ENCODE assay signal across 26 mouse cellular contexts in the genomic region with DNA sequence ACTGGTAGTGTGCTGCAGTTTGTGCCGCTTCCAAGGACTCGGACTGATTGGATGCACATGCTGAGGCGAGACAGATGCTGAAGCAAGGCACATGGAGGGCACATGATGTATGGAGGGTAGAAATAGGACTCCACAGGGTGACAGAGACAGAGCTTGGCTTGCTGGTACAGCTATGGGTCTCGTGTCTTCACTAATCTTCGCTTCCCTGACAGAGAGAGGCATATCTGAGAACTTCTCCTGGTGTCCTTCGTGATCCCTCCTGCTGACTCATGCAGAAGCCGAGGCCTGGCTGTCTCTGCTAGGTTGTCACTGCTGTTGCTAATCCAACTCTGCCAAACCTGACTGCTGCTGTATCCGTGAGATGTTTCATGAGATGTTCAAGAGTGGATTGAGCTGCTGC. TPM values are rescaled to one million over a fixed set of nuclear protein-coding genes. Genes with fewer than 3 reads are reported as not detected.
A peak's percentile ranks its signal among the peaks of the same experiment; 100 is the strongest.
DNase-seq lines count a peak whose midpoint lies in the region; ATAC-seq lines count a peak whose summit lies in the region.
"Had no signal": no experiment of that assay in that cellular context is flagged by ENCODE, and none has a peak within 500 bp of the region (broad histone marks: within the 10 kb centered on the region; RNA-seq: fewer than 3 reads in every experiment).

No protein-coding gene starts in this region.

- no peak overlapping the region for H3K4me3 ChIP-seq in heart, embryonic 12.5 days
- no peak overlapping the region for H3K4me3 ChIP-seq in embryonic facial prominence, embryonic 10.5 days
- no peak overlapping the region for H3K4me3 ChIP-seq in embryonic facial prominence, embryonic 13.5 days
- H3K4me3 ChIP-seq: erythroblast, embryonic 14.5 days; forebrain, embryonic 12.5 days; forebrain, embryonic 15.5 days; heart, adult 2 months; heart, embryonic 10.5 days had no signal

- ATAC-seq in heart, embryonic 12.5 days (ENCODE audit: insufficient number of reproducible peaks, low FRiP score), result no peak
- no peak for ATAC-seq in embryonic facial prominence, embryonic 13.5 days (ENCODE audit: insufficient number of reproducible peaks, insufficient read depth, low FRiP score, low TSS enrichment, low read depth)
- ATAC-seq: forebrain, embryonic 15.5 days; hindbrain, postnatal 0 days; inflammation-experienced regulatory T-cells, adult 6 months; intestine, embryonic 16.5 days; Patski had no signal

- DNase-seq in adrenal gland, postnatal 14 days, result peak; percentile 12
- DNase-seq in adrenal gland, postnatal 10 days, result no peak
- DNase-seq in heart, adult 11 months, result peak; percentile 55
- no peak for DNase-seq in embryonic facial prominence, embryonic 10.5 days (ENCODE audit: low spot score)
- no peak for DNase-seq in layer of hippocampus, postnatal 10 days (ENCODE audit: low spot score in 2 of 2)
- DNase-seq: B cell, adult 2 months; cerebellum, adult 11-12 months; cerebellum, adult 8-10 months; cerebellum, postnatal 10 days; cerebellum, postnatal 36 days; embryo, embryonic 11 days; gastrocnemius, postnatal 25 days; heart, adult 2 months; kidney, adult 18-20 months had no signal

- H3K4me2 ChIP-seq in heart, embryonic 12.5 days, result no peak overlapping the region
- no peak overlapping the region for H3K4me2 ChIP-seq in embryonic facial prominence, embryonic 13.5 days
- H3K4me2 ChIP-seq: forebrain, embryonic 12.5 days; forebrain, embryonic 15.5 days; hindbrain, embryonic 14.5 days had no signal

- no peak overlapping the region for H3K9ac ChIP-seq in heart, embryonic 12.5 days
- 0 out of 2 replicates have a peak overlapping the region, but pooled peaks have one; percentile 6 for H3K9ac ChIP-seq in embryonic facial prominence, embryonic 13.5 days
- H3K9ac ChIP-seq: forebrain, embryonic 12.5 days; forebrain, embryonic 15.5 days; hindbrain, embryonic 14.5 days had no signal

- 76% methylated on average over 8 of the region's 8 CpGs for WGBS in heart, embryonic 12.5 days
- 87% methylated on average over 8 of the region's 8 CpGs for WGBS in embryonic facial prominence, embryonic 10.5 days
- WGBS in embryonic facial prominence, embryonic 13.5 days, result 90% methylated on average over 8 of the region's 8 CpGs

- no peaks in the 10 kb centered on the region; the same call in 1 of the 2 replicates for H3K27me3 ChIP-seq in heart, embryonic 12.5 days (replicated peaks)
- peaks cover 22% of the 10 kb centered on the region for H3K27me3 ChIP-seq in embryonic facial prominence, embryonic 10.5 days (replicated peaks; ENCODE audit: low read depth, poor library complexity, severe bottlenecking)
- peaks cover 10% of the 10 kb centered on the region; the same call in 1 of the 2 replicates for H3K27me3 ChIP-seq in embryonic facial prominence, embryonic 13.5 days
- H3K27me3 ChIP-seq: Patski had no signal

- H3K4me1 ChIP-seq in heart, embryonic 12.5 days (replicated peaks), result peaks cover 5% of the 10 kb centered on the region
- H3K4me1 ChIP-seq in embryonic facial prominence, embryonic 10.5 days, result peaks cover 10% of the 10 kb centered on the region
- peaks cover 6% of the 10 kb centered on the region; the same call in 1 of the 2 replicates for H3K4me1 ChIP-seq in embryonic facial prominence, embryonic 13.5 days

- H3K9me3 ChIP-seq in heart, embryonic 12.5 days (replicated peaks), result no peaks in the 10 kb centered on the region
- H3K9me3 ChIP-seq in embryonic facial prominence, embryonic 10.5 days, result no peaks in the 10 kb centered on the region
- H3K9me3 ChIP-seq in embryonic facial prominence, embryonic 13.5 days, result no peaks in the 10 kb centered on the region
- H3K9me3 ChIP-seq: forebrain, embryonic 12.5 days; forebrain, embryonic 15.5 days; G1E; heart, embryonic 10.5 days had no signal

- H3K27ac ChIP-seq in heart, embryonic 12.5 days (ENCODE audit: poor library complexity, severe bottlenecking), result no peak overlapping the region
- H3K27ac ChIP-seq in embryonic facial prominence, embryonic 10.5 days (replicated peaks), result 0 out of 2 replicates have a peak overlapping the region, but pooled peaks have one; percentile 5
- no peak overlapping the region for H3K27ac ChIP-seq in embryonic facial prominence, embryonic 13.5 days
- H3K27ac ChIP-seq: forebrain, embryonic 12.5 days; forebrain, embryonic 15.5 days; heart, adult 2 months; heart, embryonic 10.5 days; hindbrain, embryonic 14.5 days; hindbrain, postnatal 0 days had no signal

- H3K36me3 ChIP-seq in heart, embryonic 12.5 days, result no peaks in the 10 kb centered on the region
- no peaks in the 10 kb centered on the region for H3K36me3 ChIP-seq in embryonic facial prominence, embryonic 10.5 days (replicated peaks)
- no peaks in the 10 kb centered on the region for H3K36me3 ChIP-seq in embryonic facial prominence, embryonic 13.5 days
- H3K36me3 ChIP-seq: forebrain, embryonic 12.5 days; forebrain, embryonic 15.5 days; G1E; heart, embryonic 10.5 days had no signal

RNA-seq across cellular contexts. Expression of gene Ggct, which starts 15.7 kb away (rescaled TPM):
- total RNA-seq in adrenal gland, postnatal 14 days (2021), result 5.3 and 7.8 TPM in 2 replicates
- 1 to 10 TPM; 8.3 to 9.2 TPM for total RNA-seq in adrenal gland, postnatal 10 days (2021)
- polyA plus RNA-seq in heart, embryonic 12.5 days (2016; fragmentation: Nextera tagmentation; extraction: Ambion mirVana), result 5.8 and 6.9 TPM in 2 replicates
- 9.5 and 13.9 TPM in 2 replicates for polyA plus RNA-seq in embryonic facial prominence, embryonic 10.5 days (2016; fragmentation: Nextera tagmentation; extraction: Ambion mirVana)
- polyA plus RNA-seq in embryonic facial prominence, embryonic 13.5 days (2015; fragmentation: Nextera tagmentation; extraction: Ambion mirVana), result 9.9 and 10.8 TPM in 2 replicates
- total RNA-seq in layer of hippocampus, postnatal 10 days (2021), result 10 to 100 TPM; 37.8 to 39.9 TPM

RNA-seq across cellular contexts. Expression of gene Gars, which starts 29.4 kb away (rescaled TPM):
- 102 and 118 TPM in 2 replicates for total RNA-seq in adrenal gland, postnatal 14 days (2021)
- 100 to 1,000 TPM; 127 to 132 TPM for total RNA-seq in adrenal gland, postnatal 10 days (2021)
- polyA plus RNA-seq in heart, embryonic 12.5 days (2016; fragmentation: Nextera tagmentation; extraction: Ambion mirVana), result 189 and 199 TPM in 2 replicates
- 203 and 223 TPM in 2 replicates for polyA plus RNA-seq in embryonic facial prominence, embryonic 10.5 days (2016; fragmentation: Nextera tagmentation; extraction: Ambion mirVana)
- polyA plus RNA-seq in embryonic facial prominence, embryonic 13.5 days (2015; fragmentation: Nextera tagmentation; extraction: Ambion mirVana), result 111 and 129 TPM in 2 replicates
- total RNA-seq in layer of hippocampus, postnatal 10 days (2021), result 100 to 1,000 TPM; 165 to 171 TPM

RNA-seq across cellular contexts. Expression of gene Nod1, which starts 36.0 kb away (rescaled TPM):
- 9.2 and 12.8 TPM in 2 replicates for total RNA-seq in adrenal gland, postnatal 14 days (2021)
- 10 to 100 TPM in 1 of 2 experiments, 1 to 10 TPM in 1; 8.9 to 13.7 TPM for total RNA-seq in adrenal gland, postnatal 10 days (2021)
- 4.1 and 4.2 TPM in 2 replicates for polyA plus RNA-seq in heart, embryonic 12.5 days (2016; fragmentation: Nextera tagmentation; extraction: Ambion mirVana)
- polyA plus RNA-seq in embryonic facial prominence, embryonic 10.5 days (2016; fragmentation: Nextera tagmentation; extraction: Ambion mirVana), result 1.2 and 1.4 TPM in 2 replicates
- polyA plus RNA-seq in embryonic facial prominence, embryonic 13.5 days (2015; fragmentation: Nextera tagmentation; extraction: Ambion mirVana), result 4.9 and 7.2 TPM in 2 replicates
- total RNA-seq in layer of hippocampus, postnatal 10 days (2021), result 1 to 10 TPM; 3.1 to 4.1 TPM

Comparison
In these comparisons a context has a peak if more than half of its experiments do, and no peak if none do; other contexts are left out.
1. DNase-seq: peak in adrenal gland, postnatal 14 days (single experiment) and heart, adult 11 months (single experiment); none in adrenal gland, postnatal 10 days (single experiment), embryonic facial prominence, embryonic 10.5 days (single experiment) and layer of hippocampus, postnatal 10 days (0 of 2).